Mouse (Mus musculus) heart, adult 2 months (tissue): ENCODE measurements around the gene Eml2. TPM values are rescaled to one million over a fixed set of nuclear protein-coding genes. Genes with fewer than 3 reads are reported as not detected.
A peak's percentile ranks its signal among the peaks of the same experiment; 100 is the strongest.

Experiments used
- DNase-seq, 2 experiments: peaks; one replicate each; pipeline ENCODE4 v3.0.0; 2021
- H3K27ac ChIP-seq: fragments of 200-600 bp; 2 replicates; pipeline ENCODE4 v1.8.1; 2022
- H3K27me3 ChIP-seq: fragments of 200-500 bp; 2 replicates; pipeline ENCODE4 v1.6.1; 2012; ENCODE audit warnings: mild to moderate bottlenecking, low read length, inconsistent platforms, mixed read lengths; ENCODE audit not compliant: control insufficient read depth, insufficient read depth
- H3K36me3 ChIP-seq: fragments of 200-500 bp; 2 replicates; pipeline ENCODE4 v1.6.1; 2012; ENCODE audit warnings: low read length, inconsistent platforms; ENCODE audit not compliant: control insufficient read depth, insufficient read depth
- H3K4me1 ChIP-seq: fragments of 200-500 bp; 2 replicates; pipeline ENCODE4 v1.6.1; 2011; ENCODE audit warnings: low read length; ENCODE audit not compliant: control insufficient read depth, insufficient read depth
- H3K4me3 ChIP-seq: fragments of 200-600 bp; 2 replicates; pipeline ENCODE4 v1.8.1; 2022
- H3K79me2 ChIP-seq: fragments of 200-500 bp; replicated peaks from 2 replicates; pipeline ENCODE4 v1.6.1; 2012; ENCODE audit warnings: mild to moderate bottlenecking, inconsistent platforms, low read length, moderate library complexity, mixed read lengths; ENCODE audit not compliant: control insufficient read depth, insufficient read depth
- H3K9ac ChIP-seq: fragments of 200-500 bp; 2 replicates; pipeline ENCODE4 v1.6.1; 2012; ENCODE audit warnings: low read depth, mild to moderate bottlenecking, control low read depth, inconsistent platforms, low read length, mixed read lengths
- CTCF ChIP-seq: fragments of 200-600 bp; IDR thresholded peaks from 2 replicates; pipeline ENCODE4 v1.8.1; 2022; ENCODE audit warnings: antibody characterized with exemption, mild to moderate bottlenecking, moderate library complexity
- EP300 ChIP-seq: fragments of 200-500 bp; IDR thresholded peaks from 2 replicates; pipeline ENCODE4 v1.6.1; 2011; ENCODE audit warnings: low read depth, low read length, control low read depth; ENCODE audit not compliant: insufficient read depth
- POLR2A ChIP-seq: fragments of 200-500 bp; IDR thresholded peaks from 2 replicates; pipeline ENCODE4 v1.6.1; 2011; ENCODE audit warnings: mild to moderate bottlenecking, low read depth, low read length, control low read depth; ENCODE audit not compliant: insufficient read depth
- WGBS: fragments of 180-500 bp; shearing (Covaris S2); methylation state at CpG from one replicate; pipeline ENCODE4 v1.1.7; 2018; 5-methylcytosine and 5-hydroxymethylcytosine counted together
- intact Hi-C: fragments of 180-260 bp; cut with DNase I; formaldehyde crosslinking; loops from one replicate; pipeline ENCODE4 v1.15.1; 2025
- polyA plus RNA-seq: library from polyadenylated mRNA; depleted of rRNA; stranded (reverse); fragments of >200 nt; gene quantifications from 2 replicates; pipeline ENCODE4 v1.2.3, GENCODE M21; 2012
- total RNA-seq, 2 experiments: library from RNA; stranded (reverse); gene quantifications; 2 replicates each; pipeline ENCODE4 v1.2.3; 2021

Eml2 gene
- total and polyA plus RNA-seq, 3 experiments = 35.6 to 38.8 (median 38.7) TPM

- WGBS = 49% methylated on average over 6 of the region's 6 CpGs
- no peak for DNase-seq
- H3K36me3 ChIP-seq = no peaks in the 10 kb centered on the region
- TF ChIP-seq POLR2A = no peak
- TF ChIP-seq CTCF = peak; percentile 76
- H3K9ac ChIP-seq = no peak overlapping the region
- H3K27ac ChIP-seq = no peak overlapping the region
- H3K4me3 ChIP-seq = no peak overlapping the region
- H3K79me2 ChIP-seq = no peaks in the 10 kb centered on the region
- intact Hi-C loops = loop anchor here (2.0 kb wide), 1 partner anchor 18 kb away; no protein-coding TSS in a partner anchor
- no peaks in the 10 kb centered on the region for H3K4me1 ChIP-seq
- no peaks in the 10 kb centered on the region for H3K27me3 ChIP-seq
These were observed 20.5 kb downstream of the Eml2 start for GRCm38 (mm10) chr7:19196676-19197075.

DNA sequence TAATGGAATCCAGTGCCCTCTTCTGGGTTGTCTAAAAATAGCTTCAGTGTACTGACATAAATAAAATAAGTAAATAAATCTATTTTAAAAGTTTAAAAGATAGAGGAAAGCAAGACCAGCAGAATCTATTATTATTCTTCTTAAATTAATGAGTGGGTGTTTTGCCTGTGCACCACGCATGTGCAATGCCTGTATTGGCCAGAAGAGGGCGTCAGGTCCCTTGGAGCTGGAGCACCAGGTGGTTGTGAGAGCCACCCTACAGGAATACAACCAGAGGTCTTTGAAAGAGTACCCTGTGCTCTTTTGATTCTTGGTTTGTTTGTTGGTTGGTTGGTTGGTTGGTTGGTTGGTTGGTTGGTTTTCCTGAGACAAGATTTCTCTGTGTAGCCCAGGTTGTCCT, 21.8 kb downstream of the Eml2 start:
- Histone ChIP-seq H3K27me3 (no peaks in the 10 kb centered on the region), H3K36me3 (no peaks in the 10 kb centered on the region), H3K27ac (no peak overlapping the region), H3K4me3 (no peak overlapping the region), H3K9ac (no peak overlapping the region), H3K4me1 (no peaks in the 10 kb centered on the region), H3K79me2 (no peaks in the 10 kb centered on the region)
- DNase-seq = peak in 1 of 2 experiments; percentile 35
- TF ChIP-seq CTCF (peak; percentile 71), EP300 (no peak)
- 43% methylated on average over 2 of the region's 2 CpGs for WGBS
- intact Hi-C loops = loop anchor here (2.0 kb wide), 1 partner anchor 19 kb away; no protein-coding TSS in a partner anchor

DNA sequence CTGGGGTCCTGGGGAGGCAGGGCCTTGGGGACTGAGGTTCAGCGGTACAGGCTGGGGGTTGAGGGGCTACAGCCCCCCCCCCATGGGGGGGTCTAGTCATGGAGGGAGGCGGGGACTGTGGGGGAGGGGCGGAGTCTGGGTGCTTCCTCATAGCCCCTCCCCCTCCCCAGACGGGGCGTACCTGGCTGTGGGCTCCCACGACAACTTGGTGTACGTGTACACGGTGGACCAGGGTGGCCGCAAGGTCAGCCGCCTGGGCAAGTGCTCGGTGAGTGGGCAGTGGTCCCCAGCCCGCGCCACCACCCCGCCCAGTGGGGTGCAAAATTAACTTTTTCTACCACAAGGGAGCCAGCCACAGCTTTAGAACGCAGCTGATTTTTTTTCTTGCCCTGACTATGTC, 25.4 kb downstream of the Eml2 start:
- H3K4me1 ChIP-seq = no peaks in the 10 kb centered on the region
- WGBS = 81% methylated on average over 15 of the region's 15 CpGs
- H3K27ac ChIP-seq = no peak overlapping the region
- TF ChIP-seq CTCF (no peak), EP300 (no peak), POLR2A (no peak)
- no peaks in the 10 kb centered on the region for H3K79me2 ChIP-seq
- no peaks in the 10 kb centered on the region for H3K27me3 ChIP-seq
- no peak overlapping the region for H3K9ac ChIP-seq
- no peak overlapping the region for H3K4me3 ChIP-seq
- intact Hi-C loops = no loop called here
- H3K36me3 ChIP-seq = no peaks in the 10 kb centered on the region
- DNase-seq = no peak

- DNase-seq = no peak
- no peak overlapping the region for H3K4me3 ChIP-seq
These were observed 26.0 kb downstream of the Eml2 start for GRCm38 (mm10) chr7:19202065-19202850.

GRCm38 (mm10) chr7:19208201-19208910, 32.1 kb downstream of the Eml2 start:
- intact Hi-C loops = loop anchor here (5.0 kb wide), 1 partner anchor 51 kb away; no protein-coding TSS in a partner anchor
- H3K4me1 ChIP-seq = peaks cover 3% of the 10 kb centered on the region
- WGBS = 82% methylated on average over 13 of the region's 13 CpGs
- no peak overlapping the region for H3K27ac ChIP-seq
- no peaks in the 10 kb centered on the region for H3K36me3 ChIP-seq
- H3K4me3 ChIP-seq = no peak overlapping the region
- H3K79me2 ChIP-seq = no peaks in the 10 kb centered on the region
- no peak overlapping the region for H3K9ac ChIP-seq
- no peaks in the 10 kb centered on the region; the same call in 1 of the 2 replicates for H3K27me3 ChIP-seq
- TF ChIP-seq CTCF (no peak), POLR2A (no peak), EP300 (no peak)
- no peak for DNase-seq

More at GRCm38 (mm10) chr7:19202065-19202850, 26.0 kb downstream of the Eml2 start:
- H3K79me2 ChIP-seq = no peaks in the 10 kb centered on the region
- no peak overlapping the region for H3K27ac ChIP-seq
- H3K9ac ChIP-seq = no peak overlapping the region
- H3K36me3 ChIP-seq = no peaks in the 10 kb centered on the region
- TF ChIP-seq POLR2A = no peak
- no peak for TF ChIP-seq EP300
- no peak for TF ChIP-seq CTCF
- intact Hi-C loops = no loop called here
- H3K4me1 ChIP-seq = no peaks in the 10 kb centered on the region
- no peaks in the 10 kb centered on the region for H3K27me3 ChIP-seq
- WGBS = 78% methylated on average over 15 of the region's 15 CpGs
